Mouse (Mus musculus): ENCODE data around the gene Kbtbd4. TPM values are rescaled to one million over a fixed set of nuclear protein-coding genes. Genes with fewer than 3 reads are reported as not detected.

Kbtbd4 gene
- polyA plus RNA-seq, 1 experiment from 2014 or later: 17.5 TPM

Other genes starting within 250 kb of the Kbtbd4 start
- gene Nup160, start 227.5 kb upstream of the Kbtbd4 start, polyA plus RNA-seq (2015; fragmentation: Nextera tagmentation; extraction: Ambion mirVana): 35.1 and 44.0 TPM in 2 replicates
- 30.4 and 37.1 TPM in 2 replicates for gene Fnbp4, start 159.4 kb upstream of the Kbtbd4 start, polyA plus RNA-seq (2015; fragmentation: Nextera tagmentation; extraction: Ambion mirVana)
- 0.03 and 0.06 TPM in 2 replicates for gene Agbl2, start 122.0 kb upstream of the Kbtbd4 start, polyA plus RNA-seq (2015; fragmentation: Nextera tagmentation; extraction: Ambion mirVana)
- gene Mtch2, start 57.6 kb upstream of the Kbtbd4 start, polyA plus RNA-seq (2015; fragmentation: Nextera tagmentation; extraction: Ambion mirVana): 152 and 154 TPM in 2 replicates
- 3.0 and 4.4 TPM in 2 replicates for gene C1qtnf4, start 18.9 kb upstream of the Kbtbd4 start, polyA plus RNA-seq (2015; fragmentation: Nextera tagmentation; extraction: Ambion mirVana)
- gene Ndufs3, start 87 bp downstream of the Kbtbd4 start, polyA plus RNA-seq (2015; fragmentation: Nextera tagmentation; extraction: Ambion mirVana): 156 and 162 TPM in 2 replicates
- gene Celf1, start 35.6 kb downstream of the Kbtbd4 start, polyA plus RNA-seq (2015; fragmentation: Nextera tagmentation; extraction: Ambion mirVana): 54.9 and 68.3 TPM in 2 replicates
- 0.69 and 1.00 TPM in 2 replicates for gene Rapsn, start 130.9 kb downstream of the Kbtbd4 start, polyA plus RNA-seq (2015; fragmentation: Nextera tagmentation; extraction: Ambion mirVana)
- gene Psmc3, start 149.3 kb downstream of the Kbtbd4 start, polyA plus RNA-seq (2015; fragmentation: Nextera tagmentation; extraction: Ambion mirVana): 188 and 213 TPM in 2 replicates
- gene Slc39a13, start 165.7 kb downstream of the Kbtbd4 start, polyA plus RNA-seq (2015; fragmentation: Nextera tagmentation; extraction: Ambion mirVana): 10.6 and 10.9 TPM in 2 replicates
- 14.1 and 15.1 TPM in 2 replicates for gene Spi1, start 177.7 kb downstream of the Kbtbd4 start, polyA plus RNA-seq (2015; fragmentation: Nextera tagmentation; extraction: Ambion mirVana)
- gene Mybpc3, start 213.4 kb downstream of the Kbtbd4 start, polyA plus RNA-seq (2015; fragmentation: Nextera tagmentation; extraction: Ambion mirVana): 0.14 and 0.95 TPM in 2 replicates

All from liver, embryonic 13.5 days (tissue).